Mouse (Mus musculus): ENCODE measurements at regions not wholly inside any gene's neighbourhood (a gene's known extent, or its start where the extent isn't known, plus 50 kb on each side); places are given as distances from the start of the nearest gene placed in this dataset.

DNA sequence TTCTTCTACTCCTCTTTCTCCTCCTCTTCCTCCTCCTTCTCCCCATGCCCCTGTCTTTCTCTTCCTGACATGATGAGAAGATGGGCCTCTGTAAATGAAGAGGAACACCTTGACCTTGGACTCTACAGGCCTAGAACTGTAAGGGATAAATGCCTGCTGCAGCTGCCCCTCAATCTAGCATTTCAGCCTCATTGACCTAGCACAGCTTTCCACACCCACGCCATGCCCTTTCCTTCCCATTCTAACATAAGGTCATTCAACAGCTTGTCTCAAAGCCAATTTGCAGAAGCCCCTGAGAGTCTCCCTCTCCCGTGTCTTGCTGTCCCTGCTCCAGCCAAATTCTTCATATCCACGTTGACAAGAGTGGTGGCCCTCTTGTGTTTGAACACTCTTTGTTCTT lies 63.8 kb upstream of the Dscam start:
- no peak for DNase-seq (ENCODE audit: low spot score)

GRCm38 (mm10) chr16:97239626-97240025 lies 69.1 kb upstream of the Dscam start:
- DNase-seq (ENCODE audit: low spot score), result no peak

- no peak for DNase-seq (ENCODE audit: low spot score)
Observed at GRCm38 (mm10) chr16:97240085-97240484, 69.5 kb upstream of the Dscam start.

DNA sequence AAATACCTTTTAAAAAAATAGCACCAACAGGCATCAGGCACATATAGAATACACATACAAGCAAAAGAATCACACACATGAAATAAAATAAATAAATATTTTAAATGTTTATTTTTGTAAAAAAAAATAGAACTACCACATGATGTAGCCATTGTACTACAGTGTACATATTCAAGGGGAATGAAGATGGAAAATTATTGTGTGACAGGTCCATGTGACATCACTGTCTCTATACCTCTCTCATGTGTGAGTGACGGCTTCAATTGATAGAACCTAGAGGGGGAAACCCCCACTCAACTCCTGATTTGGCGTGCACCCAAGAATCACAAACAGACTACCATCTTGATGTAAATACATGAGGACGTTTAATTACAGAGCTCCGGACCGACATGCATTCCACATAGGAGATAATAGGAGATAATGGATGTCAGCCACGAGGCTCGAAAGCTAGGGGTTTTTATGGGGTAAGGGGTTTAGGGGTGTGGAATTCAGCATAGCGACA lies 70.4 kb upstream of the Dscam start:
- DNase-seq (ENCODE audit: low spot score), result no peak

DNA sequence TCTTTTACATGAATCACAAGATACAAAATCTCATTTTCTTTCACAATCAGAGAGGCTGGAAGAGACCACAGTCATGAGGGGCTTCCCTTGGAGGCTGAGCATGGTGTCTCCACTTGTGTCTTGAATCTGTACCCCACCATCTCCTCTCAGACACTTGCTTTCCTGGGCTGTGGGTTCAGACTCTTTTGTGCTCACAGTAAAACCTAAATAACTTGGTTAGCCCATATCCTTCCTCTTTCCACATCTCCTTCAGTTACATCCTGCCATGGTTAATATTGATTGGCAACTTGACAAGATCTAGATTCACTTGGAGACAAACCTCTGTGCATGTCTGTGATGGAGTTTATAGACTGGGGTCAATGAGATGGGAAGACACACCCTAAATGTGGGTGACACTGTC lies 71.1 kb upstream of the Dscam start:
- DNase-seq (ENCODE audit: low spot score), result no peak

DNA sequence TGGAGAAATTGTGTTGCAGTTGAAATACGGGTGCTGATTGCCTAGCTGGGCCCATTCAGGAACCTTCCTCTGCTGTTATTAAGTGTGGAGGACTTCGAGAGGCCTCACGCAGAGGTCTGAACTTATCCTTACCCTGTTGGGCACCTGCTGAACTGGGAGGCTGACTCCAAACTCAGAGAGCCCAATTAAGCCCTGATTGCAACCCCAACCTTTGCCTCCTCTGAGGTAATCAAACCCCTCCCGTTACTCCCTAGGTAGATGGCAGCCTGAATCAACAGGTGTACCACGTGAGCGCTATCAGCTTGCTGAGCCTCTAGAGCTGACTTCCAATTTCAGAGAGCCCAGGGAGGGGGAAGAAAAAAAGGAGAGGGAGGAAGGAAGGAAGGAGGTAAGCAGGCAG lies 79.9 kb upstream of the Dscam start:
- no peak for DNase-seq (ENCODE audit: low spot score)

GRCm38 (mm10) chr16:97252551-97252950 lies 82.0 kb upstream of the Dscam start:
- DNase-seq (ENCODE audit: low spot score), result no peak

DNA sequence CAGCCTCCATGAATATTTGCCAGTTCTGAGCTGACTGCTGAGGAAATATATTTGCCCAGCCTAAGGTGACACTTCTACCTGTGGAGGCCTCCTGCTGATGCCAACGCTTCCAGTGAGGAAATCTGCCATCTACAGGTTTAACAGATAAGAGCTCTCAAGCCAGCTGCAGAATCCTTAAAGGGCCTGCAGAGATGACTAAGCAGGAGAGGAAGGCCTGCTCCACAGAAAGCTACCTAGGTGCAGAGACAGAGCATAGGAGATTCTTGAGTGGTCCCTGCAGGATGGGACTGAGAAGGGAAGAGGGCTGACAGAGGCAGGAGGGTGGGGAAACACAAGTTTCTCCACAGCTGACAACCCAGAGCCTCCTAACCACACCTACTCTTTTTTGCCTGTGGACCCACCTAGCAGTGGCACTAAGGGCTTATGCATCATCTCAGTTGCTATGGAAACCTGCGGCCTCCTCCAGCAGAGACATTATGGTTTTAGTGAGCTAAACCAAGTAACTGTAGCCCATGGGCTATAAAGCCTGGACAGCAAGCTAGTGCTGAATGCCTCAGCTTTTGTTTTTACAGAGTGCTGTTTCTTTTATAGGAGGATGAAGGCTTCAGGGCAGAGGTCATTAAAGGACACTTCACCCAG lies 82.6 kb upstream of the Dscam start:
- DNase-seq (ENCODE audit: low spot score), result no peak

- no peak for DNase-seq (ENCODE audit: low spot score)
Observed at GRCm38 (mm10) chr16:97258821-97259220, 88.3 kb upstream of the Dscam start.

DNA sequence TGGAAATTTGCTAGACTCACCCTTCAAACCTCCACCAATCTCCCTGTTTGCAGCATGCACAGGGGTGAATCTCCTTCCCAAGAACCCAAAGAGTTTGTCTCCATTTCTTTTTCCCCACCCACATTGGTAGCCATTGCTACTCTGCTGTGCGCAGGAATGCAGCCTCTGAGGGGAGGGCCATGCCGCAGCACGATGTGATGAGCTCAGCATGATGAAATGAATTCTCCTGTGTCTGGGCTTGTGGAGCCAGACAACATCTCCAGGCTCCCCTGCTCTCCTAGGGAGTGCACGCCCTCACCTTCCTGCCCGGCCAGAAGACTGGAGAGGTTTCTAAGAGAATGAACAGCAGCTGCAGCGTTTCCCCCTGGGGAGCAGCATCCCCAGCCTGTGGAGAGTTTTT lies 92.9 kb upstream of the Dscam start:
- no peak for DNase-seq (ENCODE audit: low spot score)

DNA sequence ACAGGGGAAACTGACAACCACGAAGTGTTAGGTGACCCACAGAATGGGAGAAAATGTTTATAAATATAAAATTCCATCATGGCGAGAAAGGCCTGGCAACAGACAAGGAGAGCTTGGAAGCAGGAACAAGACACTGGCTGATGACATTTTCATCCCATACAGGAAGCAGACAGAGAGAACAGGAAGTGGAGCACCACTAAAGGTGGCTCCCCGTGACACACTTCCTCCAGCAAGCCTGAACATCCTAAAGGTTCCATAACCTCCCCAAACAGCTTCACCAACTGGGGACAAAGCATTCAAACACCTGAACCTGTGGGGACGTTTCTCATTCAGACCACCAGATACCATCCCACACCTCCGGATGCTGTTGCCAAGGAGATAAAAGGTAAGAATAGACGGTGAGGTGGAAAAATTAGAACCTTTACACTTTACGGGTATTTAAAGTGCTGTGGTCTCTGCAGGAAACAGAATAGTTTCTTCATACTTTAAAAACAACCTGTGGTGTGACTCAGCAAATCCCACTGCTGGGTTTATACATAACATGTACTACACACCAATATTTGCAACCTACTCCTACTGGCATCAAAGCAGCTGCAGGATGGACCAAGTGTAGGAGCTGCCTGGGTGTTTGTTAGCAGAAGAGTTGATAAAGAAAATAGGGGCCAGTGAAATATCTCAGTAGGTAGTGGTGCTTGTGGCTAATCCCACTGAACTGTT lies 86.0 kb upstream of the Bace2 start:
- DNase-seq (ENCODE audit: low spot score), result no peak

GRCm38 (mm10) chr16:97271264-97271663 lies 85.3 kb upstream of the Bace2 start:
- DNase-seq (ENCODE audit: low spot score), result no peak

- DNase-seq (ENCODE audit: low spot score), result peak; percentile 46
Observed at GRCm38 (mm10) chr16:97272035-97272631, 84.4 kb upstream of the Bace2 start.

- no peak for DNase-seq (ENCODE audit: low spot score)
Observed at GRCm38 (mm10) chr16:97278913-97279312, 77.6 kb upstream of the Bace2 start.

DNA sequence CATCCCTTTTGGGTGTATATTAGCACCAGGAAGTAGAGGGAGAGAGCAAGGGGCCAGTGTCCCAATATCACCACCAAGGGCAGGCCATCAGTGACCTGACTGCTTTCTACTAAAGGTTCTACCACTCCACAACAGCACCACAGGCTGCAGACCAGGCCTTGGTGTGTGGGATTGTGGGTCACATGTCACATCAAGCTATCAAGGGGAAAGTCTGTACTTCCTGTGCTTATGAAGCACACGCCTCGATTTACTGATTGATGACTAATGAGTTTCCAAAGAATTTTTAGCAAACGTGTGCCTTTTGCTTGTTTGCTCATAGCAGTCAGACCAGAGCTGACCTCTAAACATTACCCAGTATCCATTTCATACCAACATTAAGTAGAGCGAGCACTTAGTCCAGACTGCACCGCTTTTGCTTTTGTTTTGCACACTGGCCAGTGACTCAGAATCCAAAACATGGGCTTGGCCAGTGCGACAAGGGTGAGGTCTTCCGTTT lies 74.9 kb upstream of the Bace2 start:
- no peak for DNase-seq (ENCODE audit: low spot score)

DNA sequence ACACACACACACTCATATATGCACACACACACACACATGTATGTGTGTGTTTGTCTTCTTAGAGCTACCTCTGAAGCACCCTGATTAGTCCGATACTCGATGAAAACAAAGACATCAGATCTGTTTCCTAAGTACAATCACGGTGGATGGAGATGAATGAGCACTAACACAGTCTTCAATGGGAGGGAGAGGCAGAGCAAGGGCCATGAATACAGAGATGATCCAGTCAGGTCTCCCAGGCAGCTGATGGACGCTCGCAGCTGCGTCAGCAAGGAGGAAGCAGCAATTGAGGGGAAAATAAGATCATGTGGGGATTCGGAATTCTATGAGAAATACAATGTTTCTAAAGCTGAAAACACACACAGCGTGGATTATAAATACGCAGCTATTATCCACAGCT lies 73.6 kb upstream of the Bace2 start:
- no peak for DNase-seq (ENCODE audit: low spot score)

DNA sequence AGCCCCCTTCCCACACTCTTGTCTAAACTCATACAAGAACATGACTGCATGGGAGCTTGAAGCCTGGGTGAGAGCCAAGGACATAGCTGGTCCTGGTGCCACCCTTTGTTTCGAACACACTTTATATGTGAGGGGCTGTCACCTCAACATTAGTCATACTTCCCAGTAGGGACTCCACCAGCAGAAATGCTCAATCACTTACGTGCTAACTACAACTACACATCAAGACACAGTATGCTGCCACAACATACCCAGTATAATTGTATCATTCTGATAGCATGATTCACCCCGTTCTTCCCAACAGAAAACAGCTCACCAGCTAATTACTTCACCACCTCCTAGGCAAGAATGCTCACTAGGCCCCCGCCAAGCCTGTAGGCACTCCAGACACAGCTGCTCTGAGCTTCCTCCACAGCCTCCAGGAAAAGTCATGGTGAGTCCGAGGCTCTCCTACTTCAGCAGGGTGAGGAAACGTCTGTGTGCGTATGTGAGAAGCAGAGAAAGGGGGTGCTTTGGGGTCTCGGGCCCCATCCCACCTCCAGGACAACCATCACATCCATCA lies 70.6 kb upstream of the Bace2 start:
- no peak for DNase-seq (ENCODE audit: low spot score)

- DNase-seq (ENCODE audit: low spot score), result no peak
Observed at GRCm38 (mm10) chr16:97286717-97287116, 69.8 kb upstream of the Bace2 start.

DNA sequence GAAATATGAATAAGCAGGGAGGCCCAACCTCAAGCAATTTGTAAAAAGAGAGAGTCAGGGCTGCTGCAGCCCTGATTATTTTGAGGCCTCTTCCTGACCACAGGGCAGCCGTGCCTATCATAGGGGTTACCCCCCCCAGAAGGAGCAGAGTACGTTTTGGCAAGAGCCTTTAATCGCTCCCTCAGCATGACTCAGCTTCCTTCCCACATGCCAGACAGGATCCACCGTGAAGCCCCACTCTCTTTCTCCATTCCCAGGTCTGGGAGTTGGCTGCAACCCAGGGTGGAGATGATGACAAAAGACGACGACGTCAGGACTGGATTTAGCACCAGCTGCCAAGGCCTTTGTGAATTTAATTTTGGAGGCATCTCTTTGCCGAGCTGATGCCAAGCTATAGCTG lies 67.9 kb upstream of the Bace2 start:
- peak; percentile 17 for DNase-seq (ENCODE audit: low spot score)

DNA sequence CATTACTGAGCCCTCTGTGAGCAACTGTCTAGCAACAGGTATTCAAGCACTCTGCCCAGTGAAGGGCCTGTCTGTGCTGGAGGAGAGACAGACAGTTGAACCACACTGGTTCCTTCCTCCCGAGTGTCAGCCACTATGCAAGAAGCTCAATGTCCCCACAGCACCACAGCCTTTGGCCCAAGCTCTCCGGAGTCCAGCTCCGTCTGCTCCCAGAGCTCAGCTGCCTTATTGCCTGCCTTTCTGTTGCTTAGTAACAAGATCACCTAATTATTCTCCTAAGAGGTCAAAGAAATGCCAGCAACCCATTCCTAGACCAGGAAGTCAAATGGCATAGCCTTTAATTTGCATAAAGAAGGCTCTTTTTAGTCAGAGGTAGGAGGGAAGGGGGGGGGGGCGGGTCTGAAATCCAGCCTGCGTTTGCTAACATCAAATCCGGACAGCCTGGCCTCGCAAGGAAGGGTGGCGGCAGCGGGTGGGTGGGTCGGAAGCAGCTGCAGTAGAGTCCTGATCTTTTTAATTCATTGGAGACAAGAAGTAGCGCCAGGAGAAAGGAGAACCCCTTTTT lies 64.0 kb upstream of the Bace2 start:
- DNase-seq (ENCODE audit: low spot score), result no peak

GRCm38 (mm10) chr16:97293273-97293672 lies 63.3 kb upstream of the Bace2 start:
- peak; percentile 67 for DNase-seq (ENCODE audit: low spot score)

DNA sequence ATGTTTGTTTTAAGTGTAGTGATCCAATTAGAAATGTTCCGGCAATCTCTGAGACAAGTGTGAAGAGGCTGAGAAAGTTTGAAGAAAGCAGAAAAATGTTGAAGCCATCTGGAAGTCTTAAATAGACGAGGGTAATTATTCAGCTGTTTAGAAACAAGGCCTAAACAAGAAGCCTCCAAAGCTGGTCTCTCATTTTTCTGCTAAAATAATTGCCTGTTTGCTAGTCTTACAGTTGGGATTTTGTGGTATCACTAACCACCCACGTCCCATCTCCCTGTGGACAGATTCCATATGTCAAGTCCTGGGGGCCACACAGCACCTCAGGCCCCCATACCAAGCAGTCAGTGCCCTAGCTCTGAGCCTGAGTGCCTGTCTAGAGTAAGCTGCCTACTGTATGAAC lies 59.4 kb upstream of the Bace2 start:
- no peak for DNase-seq (ENCODE audit: low spot score)

Measured in heart, adult 8-10 months (tissue).